Mouse (Mus musculus) adrenal gland, adult 2 months (tissue): ENCODE data around the gene Vwa5b2. TPM values are rescaled to one million over a fixed set of nuclear protein-coding genes. Genes with fewer than 3 reads are reported as not detected.

Experiments used
- microRNA-seq, 2 experiments: library from miRNA; unstranded; fragments of <30 nt; microRNA quantifications; one replicate each; pipeline ENCODE4 v1.2.0; 2021
- polyA plus RNA-seq: library from polyadenylated mRNA; depleted of rRNA; stranded (reverse); fragments of >200 nt; gene quantifications from 2 replicates; pipeline ENCODE4 v1.2.3, GENCODE M21; 2012; rRNA removed
- total RNA-seq, 2 experiments: library from RNA; stranded (reverse); gene quantifications; 2 replicates each; pipeline ENCODE4 v1.2.3; 2021

Gene Vwa5b2
- total and polyA plus RNA-seq, 3 experiments = 1.3 to 3.7 (median 1.4) TPM

Small RNAs within 50 kb of the gene (microRNA-seq; reads per million reads assigned to microRNA genes)
- 4.2 to 7.4 reads per million in 2 experiments for gene Mir1224

Other genes starting within 250 kb of the Vwa5b2 start
- gene Abcc5, start 163.1 kb upstream of the Vwa5b2 start, total RNA-seq = 10 to 100 TPM; 62.3 to 66.4 TPM
- gene Abcc5, start 163.1 kb upstream of the Vwa5b2 start, polyA plus RNA-seq = 51.2 and 52.3 TPM in 2 replicates
- gene Eif2b5, start 90.7 kb upstream of the Vwa5b2 start, total RNA-seq = 10 to 100 TPM; 50.2 to 67.1 TPM
- gene Eif2b5, start 90.7 kb upstream of the Vwa5b2 start, polyA plus RNA-seq = 18.4 and 20.7 TPM in 2 replicates
- 10 to 100 TPM; 32.3 to 45.5 TPM for gene Dvl3, start 72.5 kb upstream of the Vwa5b2 start, total RNA-seq
- 43.7 and 52.2 TPM in 2 replicates for gene Dvl3, start 72.5 kb upstream of the Vwa5b2 start, polyA plus RNA-seq
- 100 to 1,000 TPM; 276 to 366 TPM for gene Ap2m1, start 54.0 kb upstream of the Vwa5b2 start, total RNA-seq
- 282 and 345 TPM in 2 replicates for gene Ap2m1, start 54.0 kb upstream of the Vwa5b2 start, polyA plus RNA-seq
- 100 to 1,000 TPM in 1 of 2 experiments, 10 to 100 TPM in 1; 84.6 to 106 TPM for gene Abcf3, start 40.9 kb upstream of the Vwa5b2 start, total RNA-seq
- gene Abcf3, start 40.9 kb upstream of the Vwa5b2 start, polyA plus RNA-seq = 27.6 and 27.7 TPM in 2 replicates
- gene Eef1akmt4, start 22.1 kb downstream of the Vwa5b2 start, total RNA-seq = 1 to 10 TPM; 9.2 to 9.5 TPM
- gene Eef1akmt4, start 22.1 kb downstream of the Vwa5b2 start, polyA plus RNA-seq = 9.2 and 10.4 TPM in 2 replicates
- not detected for gene Gm49333, start 22.1 kb downstream of the Vwa5b2 start, total RNA-seq
- not detected in 2 replicates for gene Gm49333, start 22.1 kb downstream of the Vwa5b2 start, polyA plus RNA-seq
- 10 to 100 TPM; 28.9 to 37.1 TPM for gene Alg3, start 22.3 kb downstream of the Vwa5b2 start, total RNA-seq
- gene Alg3, start 22.3 kb downstream of the Vwa5b2 start, polyA plus RNA-seq = 32.3 and 47.0 TPM in 2 replicates
- 10 to 100 TPM; 36.8 to 56.4 TPM for gene Camk2n2, start 31.8 kb downstream of the Vwa5b2 start, total RNA-seq
- gene Camk2n2, start 31.8 kb downstream of the Vwa5b2 start, polyA plus RNA-seq = 33.3 and 42.3 TPM in 2 replicates
- 10 to 100 TPM in 1 of 2 experiments, 1 to 10 TPM in 1; 9.3 to 18.8 TPM for gene Ece2, start 40.4 kb downstream of the Vwa5b2 start, total RNA-seq
- 2.3 and 5.0 TPM in 2 replicates for gene Ece2, start 40.4 kb downstream of the Vwa5b2 start, polyA plus RNA-seq
- 100 to 1,000 TPM; 215 to 285 TPM for gene Psmd2, start 62.2 kb downstream of the Vwa5b2 start, total RNA-seq
- 38.1 and 43.8 TPM in 2 replicates for gene Psmd2, start 62.2 kb downstream of the Vwa5b2 start, polyA plus RNA-seq
- gene Eif4g1, start 78.8 kb downstream of the Vwa5b2 start, total RNA-seq = 100 to 1,000 TPM; 368 to 454 TPM
- 486 and 565 TPM in 2 replicates for gene Eif4g1, start 78.8 kb downstream of the Vwa5b2 start, polyA plus RNA-seq
- gene Fam131a, start 103.8 kb downstream of the Vwa5b2 start, total RNA-seq = 10 to 100 TPM; 10.3 to 13.3 TPM
- gene Fam131a, start 103.8 kb downstream of the Vwa5b2 start, polyA plus RNA-seq = 24.9 and 29.4 TPM in 2 replicates
- 10 to 100 TPM; 31.2 to 45.2 TPM for gene Polr2h, start 128.2 kb downstream of the Vwa5b2 start, total RNA-seq
- gene Polr2h, start 128.2 kb downstream of the Vwa5b2 start, polyA plus RNA-seq = 9.3 and 9.5 TPM in 2 replicates
- gene Clcn2, start 128.3 kb downstream of the Vwa5b2 start, total RNA-seq = 10 to 100 TPM; 24.5 to 60.5 TPM
- gene Clcn2, start 128.3 kb downstream of the Vwa5b2 start, polyA plus RNA-seq = 198 and 282 TPM in 2 replicates
- 10 to 100 TPM in 1 of 2 experiments, 1 to 10 TPM in 1; 9.1 to 19.3 TPM for gene Chrd, start 143.7 kb downstream of the Vwa5b2 start, total RNA-seq
- 41.4 and 43.5 TPM in 2 replicates for gene Chrd, start 143.7 kb downstream of the Vwa5b2 start, polyA plus RNA-seq
- gene Thpo, start 145.0 kb downstream of the Vwa5b2 start, total RNA-seq = 1 to 10 TPM; 1.2 to 6.4 TPM
- gene Thpo, start 145.0 kb downstream of the Vwa5b2 start, polyA plus RNA-seq = 9.7 and 15.3 TPM in 2 replicates